Mouse (Mus musculus) heart, adult 11 months (tissue): Measurements from ENCODE around the gene Zfp266.
"Not testable (repeated sequence)": the region's sequence is repeated elsewhere in the genome, so short reads cannot be mapped to it uniquely, and the experiment has no call there.

ENCODE experiments used
- DNase-seq: peaks from one replicate; pipeline ENCODE4 v3.0.0; 2022

Gene Zfp266

DNA sequence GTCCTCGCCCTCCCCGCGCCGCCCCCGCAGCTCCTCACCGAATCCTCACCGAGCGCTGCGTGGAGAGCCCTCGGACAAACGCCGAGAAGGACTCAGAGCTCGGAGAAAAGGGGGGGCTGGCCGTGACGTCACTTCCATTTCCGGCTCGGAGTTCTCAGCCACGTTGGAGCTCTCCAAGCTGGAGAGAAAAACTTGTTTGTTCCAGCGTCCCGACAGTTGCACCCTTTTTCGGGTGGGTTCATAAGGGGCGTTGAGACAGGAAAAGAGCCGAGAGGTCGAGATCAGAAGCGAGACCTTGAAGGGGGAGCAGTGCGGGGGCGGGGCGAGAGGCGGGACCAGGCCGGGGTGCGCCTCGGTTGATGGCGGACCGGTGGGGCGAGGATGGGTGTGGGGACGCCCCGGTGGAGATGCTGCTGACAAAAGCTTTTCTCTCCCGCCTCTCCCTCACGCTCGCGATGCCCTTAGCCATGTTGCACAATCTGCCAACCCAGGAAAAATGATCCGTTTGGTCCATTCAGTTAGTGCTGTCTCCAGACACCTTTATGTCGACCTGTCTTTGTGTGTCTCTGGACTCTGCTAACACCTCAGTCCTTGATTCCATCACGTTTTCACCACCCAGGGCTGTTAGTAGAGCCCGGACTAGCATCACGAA, at the start of gene Zfp266:
Gene Zfp266, minus strand, starts transcription at position 112 of the 652 bp plus-strand sequence.
- peak; percentile 99 for DNase-seq

DNA sequence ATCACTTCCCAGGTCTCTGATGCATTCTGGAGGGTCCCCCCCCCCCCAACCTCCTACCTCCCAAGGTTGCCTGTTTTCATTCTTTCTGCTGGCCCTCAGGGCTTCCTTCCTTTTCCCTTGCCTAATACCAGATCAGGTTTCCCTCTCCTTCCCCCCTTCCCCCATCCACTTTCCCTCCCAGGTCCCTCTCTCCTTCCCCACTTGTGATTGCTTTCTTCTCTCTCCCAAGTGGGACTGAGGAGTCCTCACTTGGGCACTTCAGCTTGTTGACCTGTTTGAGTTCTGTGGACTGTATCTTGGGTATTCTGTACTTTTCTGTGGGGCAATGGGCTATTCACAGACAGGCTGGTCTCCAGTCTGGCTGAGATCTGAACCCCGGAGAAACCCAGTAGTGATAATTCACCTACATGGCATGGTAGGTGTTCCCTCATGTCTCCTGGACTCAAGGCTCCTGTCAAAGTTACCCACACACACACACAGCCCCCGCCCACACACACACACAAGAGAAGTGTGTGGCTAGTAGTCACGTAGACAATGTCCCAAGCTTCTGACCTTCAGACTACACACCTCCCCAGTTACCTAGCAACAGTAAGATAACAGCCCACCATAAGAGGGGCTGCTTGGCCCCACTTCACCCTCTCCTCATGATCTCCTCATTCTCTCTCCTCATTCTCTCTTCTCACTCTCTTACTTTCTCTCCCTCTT, 44.3 kb upstream of the Zfp266 start:
- not testable (repeated sequence) for DNase-seq

DNA sequence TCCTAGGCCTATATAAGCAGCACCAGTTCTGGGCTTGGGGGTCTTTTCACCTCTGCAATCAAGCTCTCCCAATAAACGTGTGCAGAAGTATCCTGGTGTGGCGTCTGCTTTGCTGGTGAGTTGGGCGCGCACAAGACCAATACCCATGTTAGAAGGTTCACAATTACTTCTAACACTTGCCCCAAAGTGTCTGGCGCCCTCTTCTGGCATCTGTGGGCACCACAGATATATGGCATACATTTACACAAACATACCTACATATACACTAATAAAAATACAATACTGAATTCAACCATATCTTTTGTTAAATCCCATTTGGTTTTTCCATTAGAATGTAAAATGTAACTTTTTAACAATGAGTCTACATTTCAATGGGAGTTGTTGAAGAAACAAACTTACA, 41.0 kb upstream of the Zfp266 start:
- DNase-seq: peak; percentile 58

DNA sequence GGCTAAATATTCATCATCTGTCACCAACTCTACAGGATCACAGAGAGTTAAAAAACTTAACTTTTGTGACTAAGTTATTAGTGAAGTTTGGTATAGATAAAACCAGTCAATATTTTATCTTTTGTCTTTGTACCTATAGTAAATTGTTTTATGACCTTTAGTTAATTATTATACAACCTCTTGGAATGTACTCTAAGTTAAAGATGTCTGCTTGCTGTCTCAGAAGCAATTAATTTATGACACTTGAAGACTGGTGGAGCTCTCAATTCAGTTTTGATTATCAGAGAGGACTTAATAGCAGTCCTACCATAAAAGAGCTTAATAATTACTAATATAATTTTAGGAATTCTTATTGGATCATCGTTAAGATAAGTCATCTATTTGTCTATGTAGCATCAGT, 31.5 kb upstream of the Zfp266 start:
- DNase-seq: no peak

DNA sequence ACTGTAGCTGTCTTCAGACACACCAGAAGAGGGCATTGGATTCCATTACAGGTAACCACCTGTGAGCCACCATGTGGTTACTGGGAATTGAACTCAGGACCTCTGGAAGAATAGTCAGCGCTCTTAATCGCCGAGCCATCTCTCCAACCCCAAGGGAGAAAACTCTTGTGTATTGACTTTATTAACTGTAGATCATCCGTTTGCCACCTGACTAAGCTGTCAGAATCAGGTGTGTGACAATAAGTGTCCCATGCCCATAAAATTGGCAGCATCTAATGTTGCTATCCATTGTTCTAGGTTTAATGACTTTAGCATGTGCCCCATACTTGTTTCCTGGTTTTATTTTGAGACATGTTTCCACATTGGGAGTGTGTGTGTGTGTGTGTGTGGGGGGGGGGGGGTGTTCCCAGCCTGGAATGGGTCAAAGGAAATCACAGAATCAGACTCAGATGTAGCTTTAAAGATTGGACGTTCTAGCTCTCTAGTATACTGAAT, 30.6 kb upstream of the Zfp266 start:
- DNase-seq: peak; percentile 93

DNA sequence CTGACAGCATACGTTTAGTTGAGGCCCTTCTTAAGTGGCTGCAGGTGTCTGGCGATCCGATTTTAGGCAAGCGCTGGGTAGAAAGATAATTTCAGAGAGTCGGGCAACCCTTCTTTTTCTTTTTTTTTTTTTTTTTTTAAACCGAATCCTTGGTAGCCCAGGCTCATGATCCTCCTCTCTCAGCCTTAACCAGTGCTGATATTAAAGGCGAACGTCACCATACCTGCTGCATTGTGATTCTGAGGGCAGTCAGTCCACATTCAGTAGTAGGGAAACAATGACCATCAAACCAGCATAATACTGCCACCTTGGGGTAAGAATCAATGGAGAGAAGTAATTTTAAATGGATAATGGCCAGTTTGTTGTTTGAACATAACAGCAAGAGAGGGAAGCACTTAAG, 23.9 kb upstream of the Zfp266 start:
- peak; percentile 81 for DNase-seq

DNA sequence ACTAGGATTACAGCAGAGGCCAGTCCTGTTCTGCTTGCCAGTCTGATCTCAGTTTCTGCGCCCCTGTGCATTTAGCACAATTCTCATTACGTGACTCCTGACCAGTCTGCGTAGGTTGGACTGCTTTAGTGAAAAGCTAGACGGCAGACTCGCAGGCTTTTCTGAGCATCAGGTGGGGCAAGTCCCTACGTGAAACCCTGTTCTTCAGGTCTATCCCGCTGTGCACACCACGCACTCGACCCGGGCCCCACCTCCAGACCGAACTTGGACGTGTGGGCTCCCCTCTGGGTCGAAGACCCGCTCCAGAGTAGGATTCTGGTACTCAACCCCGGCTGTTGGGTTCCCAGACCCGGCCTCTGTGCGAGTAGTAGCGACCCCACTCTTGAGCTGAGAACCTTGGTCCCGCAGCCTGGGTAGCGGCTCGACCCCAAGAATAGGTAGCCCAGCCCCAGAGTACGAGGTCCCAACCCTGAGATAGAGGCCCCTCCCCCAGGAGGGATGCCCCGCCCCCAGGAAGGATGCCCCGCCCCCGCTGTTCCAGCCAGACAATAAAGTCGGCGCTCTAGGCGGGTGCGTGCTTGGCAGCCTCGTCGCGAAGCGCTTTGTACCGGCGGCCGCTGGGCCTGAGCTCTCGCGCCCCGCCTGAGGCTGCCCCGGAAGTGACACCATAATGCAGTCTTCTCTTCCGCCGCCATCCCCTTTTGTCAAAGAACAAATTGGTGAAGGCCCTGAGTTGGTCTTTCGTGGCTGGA, 23.0 kb upstream of the Zfp266 start:
- peak; percentile 99 for DNase-seq

DNA sequence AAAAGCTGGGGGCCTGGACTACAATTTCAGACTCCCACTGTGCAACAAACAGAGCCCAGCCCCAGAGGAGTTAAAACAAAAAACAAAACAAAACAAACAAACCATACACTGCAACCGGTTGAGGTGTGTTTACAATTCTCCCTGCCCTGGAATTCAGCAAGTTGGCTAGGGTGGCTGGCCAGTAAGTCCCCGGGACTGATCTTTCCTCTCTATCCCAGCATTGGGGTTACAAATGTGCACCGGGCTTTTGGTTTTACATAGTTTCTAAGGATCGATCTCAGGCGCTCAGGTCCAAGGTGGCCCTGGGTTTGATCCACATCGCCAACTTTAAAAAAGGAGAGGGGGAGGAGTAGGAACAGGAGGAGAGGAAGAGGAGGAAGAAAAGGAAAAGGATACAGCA, 22.3 kb upstream of the Zfp266 start:
- peak; percentile 74 for DNase-seq

GRCm38 (mm10) chr9:20536598-20536997, 15.4 kb upstream of the Zfp266 start:
- DNase-seq: no peak

- DNase-seq: no peak
Observed at GRCm38 (mm10) chr9:20534326-20534926, 13.2 kb upstream of the Zfp266 start.

DNA sequence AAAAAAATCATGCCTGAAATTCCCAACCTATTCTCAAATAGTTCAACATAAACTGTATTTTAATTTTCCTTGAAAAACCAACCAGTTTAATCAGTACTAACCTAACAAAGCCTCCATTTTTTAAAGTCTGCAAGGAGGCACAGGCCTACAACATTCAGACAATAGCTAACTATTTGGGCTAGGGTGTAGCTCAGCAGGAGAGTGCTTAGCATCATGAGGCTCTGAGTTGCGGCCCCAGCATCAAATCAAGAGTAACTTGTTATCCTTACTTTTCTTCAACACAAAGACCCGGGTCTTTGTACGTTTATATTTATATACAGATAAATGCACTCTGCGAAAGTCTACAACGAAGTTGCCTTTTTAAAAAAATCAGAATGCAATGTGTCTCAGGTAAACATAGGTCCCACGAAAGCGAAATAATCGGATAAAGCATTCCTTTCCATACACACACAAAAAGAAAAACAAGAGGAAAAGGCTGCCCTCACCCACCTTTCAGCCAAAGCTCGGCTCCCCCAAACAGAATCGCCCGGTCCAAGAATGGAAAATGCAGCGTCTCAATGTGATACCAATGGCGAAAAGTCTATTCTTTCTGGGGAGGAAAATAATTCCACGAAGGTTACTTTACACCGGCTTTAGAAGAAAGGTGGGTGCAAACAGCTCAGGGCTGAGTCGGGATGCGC, 546 bp downstream of the Zfp266 start:
- no peak for DNase-seq

GRCm38 (mm10) chr9:20519949-20520348, 1.3 kb downstream of the Zfp266 start:
- no peak for DNase-seq

GRCm38 (mm10) chr9:20518708-20519107, 2.5 kb downstream of the Zfp266 start:
- DNase-seq: no peak

DNA sequence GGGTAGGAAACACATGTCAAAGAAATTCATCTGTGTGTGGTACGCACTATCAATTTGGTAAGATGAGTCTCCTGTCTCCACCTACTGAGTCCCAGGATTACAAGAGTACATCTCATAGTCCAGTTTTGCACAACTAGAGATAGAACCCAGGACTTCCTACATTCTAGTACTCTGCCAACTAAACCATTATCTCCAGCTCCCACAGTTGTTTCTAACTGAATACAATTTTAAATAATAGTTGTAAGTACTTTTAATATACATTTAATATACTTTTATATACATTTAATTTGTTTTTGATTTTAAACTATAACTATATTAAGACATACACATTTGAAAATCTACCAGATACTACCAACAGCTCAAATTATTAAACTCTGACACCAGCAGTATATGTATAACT, 3.5 kb downstream of the Zfp266 start:
- no peak for DNase-seq

- peak; percentile 77 for DNase-seq
Observed at GRCm38 (mm10) chr9:20514016-20514415, 7.2 kb downstream of the Zfp266 start.

GRCm38 (mm10) chr9:20512714-20513113, 8.5 kb downstream of the Zfp266 start:
- DNase-seq: peak; percentile 87

DNA sequence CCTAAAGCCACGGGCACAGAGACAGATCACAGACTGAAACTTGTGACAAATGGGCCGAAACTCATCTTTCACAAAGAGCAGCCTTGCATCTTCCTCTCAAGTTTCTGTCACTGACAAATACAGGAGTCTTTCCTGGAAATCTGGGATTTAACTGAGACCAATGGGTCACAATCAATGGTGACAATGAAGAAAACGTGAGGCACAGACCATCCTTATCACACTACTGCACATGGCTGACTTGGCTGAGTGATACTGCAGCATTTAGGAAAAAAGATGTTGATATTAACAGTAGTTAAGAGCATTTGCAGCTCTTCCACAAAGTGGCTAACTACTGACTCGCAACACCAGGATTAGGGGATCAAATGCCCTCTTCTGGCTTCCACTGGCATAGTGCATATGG, 9.6 kb downstream of the Zfp266 start:
- no peak for DNase-seq

DNA sequence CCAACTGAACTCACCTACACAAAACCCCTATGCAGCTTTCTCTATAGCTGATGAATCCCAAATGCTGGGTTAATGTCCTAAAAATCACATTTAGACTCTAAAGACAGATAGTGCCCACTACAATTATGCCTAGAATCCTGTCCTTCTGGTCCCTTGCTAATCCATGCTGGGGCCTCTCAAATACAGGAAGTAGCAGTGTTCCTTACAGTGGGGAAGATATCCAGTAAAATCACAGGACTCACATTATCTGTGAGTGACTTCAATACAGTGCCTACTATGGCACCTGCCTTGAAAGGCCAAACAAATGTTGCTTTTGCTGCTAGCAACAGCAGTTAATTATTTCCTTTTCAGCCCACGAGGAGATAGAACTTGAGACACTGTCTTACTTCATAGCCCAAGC, 10.9 kb downstream of the Zfp266 start:
- DNase-seq: peak; percentile 9

DNA sequence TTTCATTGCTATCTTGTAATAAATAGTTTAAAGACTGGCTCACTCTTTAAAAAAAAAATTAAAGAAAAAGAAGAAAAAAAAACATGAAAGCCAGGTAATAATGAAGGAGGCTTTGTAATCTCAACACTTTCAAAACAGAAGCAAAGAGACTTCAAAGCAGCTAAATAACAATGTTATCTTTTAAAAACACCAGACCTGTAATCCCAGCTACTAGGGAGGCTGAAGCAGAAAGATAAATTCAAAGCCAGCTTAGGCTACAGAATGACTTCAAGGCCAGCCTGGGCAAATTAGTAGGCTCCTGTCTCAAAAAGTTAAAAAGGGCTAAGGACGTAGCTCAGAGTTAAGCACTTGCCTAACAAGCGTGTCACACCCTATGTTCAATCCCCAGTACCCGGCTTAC, 11.5 kb downstream of the Zfp266 start:
- DNase-seq: no peak

DNA sequence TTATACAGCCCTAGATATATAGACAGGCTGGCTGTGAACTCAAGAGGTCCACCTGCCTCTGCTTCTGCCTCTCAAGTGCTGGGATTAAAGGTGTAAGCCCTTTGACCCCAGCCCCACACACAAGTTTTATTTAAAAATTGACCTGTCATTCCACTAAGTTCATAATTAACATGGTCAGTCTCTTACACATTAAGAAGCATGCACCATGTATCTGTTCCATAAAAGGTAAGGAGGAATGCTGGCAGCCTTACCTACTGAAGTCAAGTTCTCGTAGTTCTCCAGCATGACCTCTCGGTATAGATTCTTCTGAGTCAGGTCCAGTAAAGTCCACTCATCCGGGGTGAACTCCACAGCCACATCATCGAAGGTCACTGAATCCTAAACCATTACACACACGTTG, 16.4 kb downstream of the Zfp266 start:
- no peak for DNase-seq

- DNase-seq: no peak
Observed at GRCm38 (mm10) chr9:20493281-20493680, 27.9 kb downstream of the Zfp266 start.

- DNase-seq: peak; percentile 99
Observed at GRCm38 (mm10) chr9:20492527-20493233, 28.5 kb downstream of the Zfp266 start, which contains the start of gene Zfp426. TSS of gene Zfp426 (minus strand) at chr9:20492746.
